Mouse (Mus musculus) liver, embryonic 14.5 days (tissue): ENCODE data around the gene Lrrc8b. TPM values are rescaled to one million over a fixed set of nuclear protein-coding genes. Genes with fewer than 3 reads are reported as not detected.

ENCODE experiments used
- ATAC-seq: fragments of 200-750 bp; cut with Nextera tagmentation; 2 replicates; pipeline ENCODE4 v1.8.0; 2017; ENCODE audit warnings: moderate number of reproducible peaks, mild to moderate bottlenecking, moderate library complexity; ENCODE audit not compliant: insufficient read depth
- DNase-seq, 3 experiments: peaks; one replicate each; pipeline ENCODE4 v3.0.0-alpha.2; 2012 to 2013; ENCODE audit warnings: low read depth in 3 of 3, low spot score in 3 of 3
- H3K27ac ChIP-seq: fragments of 300-500 bp; sonication (generic); 2 replicates; pipeline ENCODE4 v1.5.1; 2014; ENCODE audit warnings: moderate library complexity, mild to moderate bottlenecking, control low read depth, inconsistent platforms
- H3K27me3 ChIP-seq: fragments of 300-500 bp; sonication (generic); 2 replicates; pipeline ENCODE4 v1.6.1; 2014; ENCODE audit warnings: mild to moderate bottlenecking, low read length, moderate library complexity; ENCODE audit not compliant: control insufficient read depth, insufficient read depth
- H3K36me3 ChIP-seq: fragments of 300-500 bp; sonication (generic); replicated peaks from 2 replicates; pipeline ENCODE4 v1.6.1; 2014; ENCODE audit warnings: low read depth; ENCODE audit not compliant: control insufficient read depth, insufficient read depth
- H3K4me1 ChIP-seq, 2 experiments: fragments of 200-500 bp in 1 of 2; fragments of 300-500 bp in 1 of 2; sonication (generic) in 1 of 2; replicated peaks; 2 replicates each; pipeline ENCODE4 v1.6.1; 2012 to 2014; ENCODE audit warnings: antibody characterized with exemption in 1 of 2, inconsistent platforms in 1 of 2, low read length in 1 of 2; ENCODE audit not compliant: control insufficient read depth in 2 of 2, insufficient read depth in 2 of 2
- H3K4me2 ChIP-seq: fragments of 300-500 bp; sonication (generic); 2 replicates; pipeline ENCODE4 v1.6.1; 2014; ENCODE audit warnings: low read depth, mild to moderate bottlenecking, control low read depth, moderate library complexity
- H3K4me3 ChIP-seq, 2 experiments: fragments of 200-500 bp in 1 of 2; fragments of 300-500 bp in 1 of 2; sonication (generic) in 1 of 2; 2 replicates each; pipeline ENCODE4 v1.5.1; 2012 to 2014; ENCODE audit warnings: low read depth in 2 of 2, low read length in 2 of 2, mild to moderate bottlenecking in 2 of 2, control low read depth in 1 of 2, inconsistent platforms in 1 of 2, moderate library complexity in 1 of 2; ENCODE audit not compliant: insufficient read depth in 1 of 2
- H3K9ac ChIP-seq: fragments of 300-500 bp; sonication (generic); replicated peaks from 2 replicates; pipeline ENCODE4 v1.6.1; 2014; ENCODE audit warnings: mild to moderate bottlenecking, control low read depth, moderate library complexity
- H3K9me3 ChIP-seq: fragments of 300-500 bp; sonication (generic); 2 replicates; pipeline ENCODE4 v1.6.1; 2016; ENCODE audit warnings: low read length, mixed read lengths; ENCODE audit not compliant: control insufficient read depth
- CTCF ChIP-seq: IDR thresholded peaks from 2 replicates; pipeline ENCODE4 v1.5.1; 2016; ENCODE audit warnings: antibody characterized with exemption, low read depth, control low read depth
- EP300 ChIP-seq: IDR thresholded peaks from 2 replicates; pipeline ENCODE4 v1.6.1; 2016; ENCODE audit warnings: antibody characterized with exemption, low read depth
- WGBS: fragments of 180-500 bp; shearing (Covaris S2); extraction: QIAGEN DNeasy Blood & Tissue Kit; methylation state at CpG from one replicate; pipeline ENCODE4 v1.1.7; 2014; ENCODE audit not compliant: insufficient replicate concordance; 5-methylcytosine and 5-hydroxymethylcytosine counted together
- polyA plus RNA-seq, 2 experiments: library from polyadenylated mRNA; depleted of rRNA in 1 of 2; stranded (reverse) in 1 of 2; unstranded in 1 of 2; fragments of >200 nt; fragmentation: Nextera tagmentation in 1 of 2; extraction: Ambion mirVana in 1 of 2; gene quantifications; 2 replicates each; pipeline versions ENCODE4 v1.2.1 to v1.2.3; 2012 to 2014

Gene Lrrc8b
- polyA plus RNA-seq, 2 experiments = 3.5 to 3.8 TPM

DNA sequence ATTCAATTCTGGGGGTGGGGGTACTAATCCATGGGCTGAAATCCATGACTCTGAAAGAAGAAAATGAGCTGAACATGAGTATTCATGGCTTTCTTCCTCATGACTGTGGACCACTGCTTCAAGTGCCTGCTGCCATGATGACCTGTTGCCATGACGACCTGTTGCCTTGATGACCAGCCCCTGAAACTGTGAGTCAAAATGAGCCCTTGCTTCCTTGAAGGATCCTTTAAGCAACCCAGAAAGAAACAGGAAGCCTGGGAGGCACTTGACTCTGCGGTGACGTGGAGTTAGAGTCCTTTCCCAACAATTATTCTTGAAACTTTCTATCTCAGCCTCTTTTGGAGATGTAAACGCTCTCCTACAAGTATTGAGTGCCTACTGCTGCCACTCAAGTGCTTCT is 80.6 kb downstream of the Lrrc8b start:
- Histone ChIP-seq H3K4me1 (peaks cover 0 to 6% of the 10 kb centered on the region in 2 experiments; a peak in 3 of 4 replicates), H3K36me3 (no peaks in the 10 kb centered on the region), H3K9me3 (no peaks in the 10 kb centered on the region), H3K4me2 (no peak overlapping the region), H3K9ac (no peak overlapping the region), H3K27me3 (no peaks in the 10 kb centered on the region), H3K4me3 (no peak overlapping the region), H3K27ac (no peak overlapping the region)
- no peak for ATAC-seq
- DNase-seq = no peak
- 61% methylated on average over 4 of the region's 4 CpGs for WGBS
- TF ChIP-seq CTCF = no peak
- no peak for TF ChIP-seq EP300

DNA sequence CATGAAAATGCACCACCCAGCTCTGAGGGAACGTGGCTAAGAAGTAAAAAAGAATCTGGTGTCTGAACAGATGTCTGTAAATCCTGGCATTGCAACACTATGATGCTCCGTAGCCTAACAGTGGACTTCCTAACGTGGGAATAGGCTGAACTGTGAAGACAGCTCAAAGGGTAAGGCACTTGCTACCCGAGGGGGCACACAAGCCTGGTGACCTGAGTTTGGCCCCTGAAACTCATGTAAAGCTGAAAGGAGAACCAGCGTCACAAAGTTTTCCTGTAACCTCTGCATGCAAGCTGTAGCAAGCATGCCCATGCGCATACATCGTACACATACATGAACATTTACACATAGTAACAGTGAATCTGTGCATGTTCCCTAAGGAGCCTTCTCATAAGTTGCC is 81.0 kb downstream of the Lrrc8b start:
- H3K9ac ChIP-seq = no peak overlapping the region
- 69% methylated on average over 7 of the region's 7 CpGs for WGBS
- peaks cover 0 to 6% of the 10 kb centered on the region in 2 experiments; a peak in 3 of 4 replicates for H3K4me1 ChIP-seq
- H3K9me3 ChIP-seq = no peaks in the 10 kb centered on the region
- DNase-seq = no peak
- H3K27ac ChIP-seq = no peak overlapping the region
- no peak for ATAC-seq
- no peaks in the 10 kb centered on the region for H3K36me3 ChIP-seq
- no peaks in the 10 kb centered on the region for H3K27me3 ChIP-seq
- no peak overlapping the region for H3K4me2 ChIP-seq
- TF ChIP-seq EP300 (no peak), CTCF (no peak)
- H3K4me3 ChIP-seq = no peak overlapping the region

DNA sequence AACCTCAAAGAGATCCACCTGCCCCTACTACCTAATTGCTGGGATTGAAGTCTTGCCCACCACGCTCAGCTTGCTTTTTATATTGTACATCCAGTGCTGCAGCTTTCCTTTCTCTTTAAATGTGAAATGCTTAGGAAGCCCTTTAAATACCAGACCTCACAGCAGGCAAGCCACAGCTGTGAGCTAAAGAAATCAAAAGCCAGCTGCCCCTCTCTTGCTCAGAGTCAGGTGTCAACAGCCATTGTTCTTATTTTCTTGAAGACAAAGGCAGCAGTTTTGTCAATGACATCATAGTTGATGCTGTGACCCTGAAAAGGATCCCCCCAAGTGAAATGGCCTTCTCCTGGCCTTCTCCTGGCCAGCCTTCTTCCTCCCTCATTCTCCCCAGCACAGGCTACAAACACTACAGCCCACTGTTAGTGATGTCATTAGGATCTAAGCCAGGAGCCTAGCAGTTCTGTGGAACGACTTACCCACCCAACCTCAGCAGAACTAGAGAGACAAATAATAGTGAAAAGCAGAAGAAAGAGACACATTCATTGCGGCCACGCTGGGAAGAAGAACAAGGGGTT is 82.9 kb downstream of the Lrrc8b start:
- ATAC-seq (no peak), DNase-seq (no peak)
- TF ChIP-seq CTCF (no peak), EP300 (no peak)
- Histone ChIP-seq H3K36me3 (no peaks in the 10 kb centered on the region), H3K27ac (no peak overlapping the region), H3K9ac (no peak overlapping the region), H3K27me3 (no peaks in the 10 kb centered on the region), H3K4me2 (no peak overlapping the region), H3K4me1 (peaks cover 0 to 6% of the 10 kb centered on the region in 2 experiments; a peak in 3 of 4 replicates), H3K4me3 (no peak overlapping the region), H3K9me3 (no peaks in the 10 kb centered on the region; the same call in 1 of the 2 replicates)
- 56% methylated on average over 4 of the region's 4 CpGs for WGBS

DNA sequence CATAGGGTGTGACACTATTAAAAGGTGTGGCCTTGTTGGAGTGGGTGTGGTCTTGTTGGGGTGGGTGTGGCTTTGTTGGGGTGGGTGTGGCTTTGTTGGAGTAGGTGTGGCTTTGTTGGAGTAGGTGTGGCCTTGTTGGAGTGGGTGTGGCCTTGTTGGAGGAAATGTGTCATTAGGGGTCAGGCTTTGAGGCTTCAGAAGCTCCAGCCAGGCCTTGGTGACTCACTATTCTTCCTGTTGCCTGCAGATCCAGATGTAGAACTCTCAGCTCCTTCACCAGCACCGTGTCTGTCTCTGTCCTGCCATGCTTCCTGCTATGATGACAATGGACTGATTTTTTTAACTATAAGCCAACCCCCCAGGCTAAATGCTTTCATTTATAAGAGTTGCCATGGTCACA is 83.8 kb downstream of the Lrrc8b start:
- DNase-seq = no peak
- 33% methylated on average over 1 of the region's 1 CpGs for WGBS

DNA sequence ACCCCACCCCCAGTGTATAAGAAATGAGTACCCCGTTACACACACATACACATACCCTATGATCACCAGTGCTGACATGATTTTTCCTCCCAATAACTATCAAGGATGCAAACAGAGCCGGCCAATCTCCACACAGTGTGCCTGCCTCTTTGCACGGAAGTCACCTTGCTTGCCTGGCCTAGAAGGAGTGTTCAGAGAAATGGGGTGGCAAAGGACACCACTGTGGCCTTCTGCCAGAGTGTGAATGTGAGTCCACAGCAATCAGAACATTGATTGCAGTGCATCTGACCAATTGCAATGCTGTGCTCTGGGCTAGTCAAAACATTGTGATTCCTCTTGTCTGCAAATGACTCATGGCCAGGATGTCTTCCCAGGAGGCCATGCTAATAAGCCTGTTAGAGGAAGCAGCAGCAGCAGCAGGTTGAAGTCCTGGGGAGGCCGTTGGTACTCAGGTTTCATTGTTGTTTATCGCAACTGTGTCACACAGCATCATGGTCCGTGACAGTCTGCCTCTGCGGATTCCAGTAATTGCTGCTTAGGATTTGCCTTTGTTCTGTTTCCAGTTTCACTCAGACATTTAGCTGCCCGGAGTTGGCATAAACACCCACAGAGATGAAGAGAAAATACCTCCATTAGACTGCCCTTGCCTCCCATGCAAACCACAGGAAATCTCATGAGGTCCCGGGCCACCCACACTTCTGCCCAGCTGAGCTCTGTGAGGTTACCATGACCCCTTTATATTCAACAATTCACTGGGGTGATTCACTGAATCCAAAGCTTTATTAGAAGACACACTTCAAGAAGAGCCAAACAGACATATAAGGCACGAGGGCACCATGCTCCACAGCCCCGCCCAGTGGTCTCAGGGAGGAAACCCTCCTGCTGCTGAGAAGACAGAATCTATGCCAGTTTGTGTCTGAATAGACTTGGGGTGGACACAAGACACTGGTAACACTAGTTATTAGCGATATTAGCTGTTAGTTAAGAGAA is 84.9 kb downstream of the Lrrc8b start:
- 54% methylated on average over 12 of the region's 12 CpGs for WGBS
- no peak overlapping the region for H3K27ac ChIP-seq
- H3K4me2 ChIP-seq = no peak overlapping the region
- no peak for DNase-seq
- H3K4me1 ChIP-seq = peaks cover 0 to 3% of the 10 kb centered on the region in 2 experiments; a peak in 3 of 4 replicates
- no peaks in the 10 kb centered on the region for H3K36me3 ChIP-seq
- H3K27me3 ChIP-seq = no peaks in the 10 kb centered on the region
- ATAC-seq = no peak
- H3K9ac ChIP-seq = no peak overlapping the region
- no peaks in the 10 kb centered on the region; the same call in 1 of the 2 replicates for H3K9me3 ChIP-seq
- TF ChIP-seq EP300 (no peak), CTCF (peak; percentile 36)
- H3K4me3 ChIP-seq = no peak overlapping the region

More for the DNA sequence above, 83.8 kb downstream of the Lrrc8b start:
- Histone ChIP-seq H3K4me1 (peaks cover 0 to 6% of the 10 kb centered on the region in 2 experiments; a peak in 3 of 4 replicates), H3K27me3 (no peaks in the 10 kb centered on the region), H3K9me3 (no peaks in the 10 kb centered on the region; the same call in 1 of the 2 replicates), H3K4me2 (no peak overlapping the region), H3K36me3 (no peaks in the 10 kb centered on the region), H3K27ac (no peak overlapping the region), H3K9ac (no peak overlapping the region), H3K4me3 (no peak overlapping the region)
- no peak; the same call in 1 of the 2 replicates for ATAC-seq
- TF ChIP-seq EP300 (no peak), CTCF (no peak)
